Comparison of ENCODE assay signal across 30 mouse cellular contexts in genomic region chr11:100124901-100125300, GRCm38 (mm10). TPM values are rescaled to one million over a fixed set of nuclear protein-coding genes. Genes with fewer than 3 reads are reported as not detected.
"Had no signal": no experiment of that assay in that cellular context is flagged by ENCODE, and none has a peak within 500 bp of the region (broad histone marks: within the 10 kb centered on the region; RNA-seq: fewer than 3 reads in every experiment).

No protein-coding gene starts in this region.

- H3K4me2 ChIP-seq: heart, embryonic 11.5 days; heart, embryonic 13.5 days; heart, embryonic 15.5 days; hindbrain, embryonic 13.5 days; hindbrain, embryonic 15.5 days; kidney, embryonic 15.5 days; limb, embryonic 12.5 days; liver, embryonic 11.5 days; liver, embryonic 13.5 days had no signal

- ATAC-seq: hindbrain, postnatal 0 days had no signal

- DNase-seq: gastrocnemius, postnatal 14 days; gastrocnemius, postnatal 36 days; heart, adult 11 months; heart, adult 2 months; heart, postnatal 14 days; heart, postnatal 36 days; kidney, adult 11 months; kidney, adult 2 months; kidney, adult 9 months; kidney, postnatal 14 days; kidney, postnatal 36 days; layer of hippocampus, adult 9-11 months; layer of hippocampus, postnatal 36 days; liver; liver, embryonic 13.5 days had no signal

- H3K9ac ChIP-seq: heart, embryonic 13.5 days; heart, embryonic 15.5 days; hindbrain, embryonic 13.5 days; hindbrain, embryonic 15.5 days; kidney, embryonic 15.5 days; limb, embryonic 12.5 days; liver, embryonic 13.5 days had no signal

- H3K9me3 ChIP-seq: heart, embryonic 13.5 days; heart, embryonic 15.5 days; hindbrain, embryonic 13.5 days; hindbrain, embryonic 15.5 days; kidney, embryonic 15.5 days; limb, embryonic 10.5 days; limb, embryonic 12.5 days; liver, embryonic 13.5 days had no signal

- H3K4me1 ChIP-seq: hindbrain, embryonic 13.5 days; hindbrain, embryonic 15.5 days; kidney, embryonic 15.5 days; limb, embryonic 12.5 days; liver, embryonic 13.5 days had no signal

- H3K27me3 ChIP-seq: heart, embryonic 13.5 days; heart, embryonic 15.5 days; hindbrain, embryonic 13.5 days; hindbrain, embryonic 15.5 days; kidney, embryonic 15.5 days; limb, embryonic 12.5 days; liver, embryonic 13.5 days had no signal

- H3K36me3 ChIP-seq: heart, embryonic 13.5 days; heart, embryonic 15.5 days; hindbrain, embryonic 13.5 days; hindbrain, embryonic 15.5 days; kidney, embryonic 15.5 days; limb, embryonic 10.5 days; limb, embryonic 12.5 days; liver, embryonic 13.5 days had no signal

- H3K4me3 ChIP-seq: heart, adult 2 months; heart, embryonic 13.5 days; heart, embryonic 15.5 days; hindbrain, embryonic 13.5 days; hindbrain, embryonic 15.5 days; kidney, embryonic 15.5 days; limb, embryonic 10.5 days; limb, embryonic 12.5 days; liver, embryonic 13.5 days had no signal

- H3K27ac ChIP-seq: heart, adult 2 months; heart, embryonic 13.5 days; heart, embryonic 15.5 days; hindbrain, embryonic 13.5 days; hindbrain, embryonic 15.5 days; hindbrain, postnatal 0 days; kidney, embryonic 15.5 days; kidney, postnatal 0 days; limb, embryonic 10.5 days; limb, embryonic 12.5 days; liver, embryonic 13.5 days had no signal

RNA-seq across cellular contexts. Expression of gene Krt13, which starts 3.5 kb away (rescaled TPM):
- polyA plus RNA-seq: gonadal fat pad, adult 2 months; heart, adult 2 months; heart, embryonic 11.5 days; heart, embryonic 13.5 days; heart, postnatal 0 days; hindbrain, embryonic 11.5 days; hindbrain, embryonic 13.5 days; hindbrain, postnatal 0 days; intestine, embryonic 14.5 days; kidney, adult 2 months; limb, embryonic 10.5 days; limb, embryonic 12.5 days had no signal

RNA-seq across cellular contexts. Expression of gene Krt36, which starts 19.5 kb away (rescaled TPM):
- polyA plus RNA-seq: heart, adult 2 months; heart, embryonic 11.5 days; heart, embryonic 13.5 days; heart, embryonic 15.5 days; heart, postnatal 0 days; hindbrain, embryonic 11.5 days; hindbrain, embryonic 13.5 days; hindbrain, embryonic 15.5 days; limb, embryonic 10.5 days; liver, embryonic 11.5 days; liver, embryonic 13.5 days had no signal

RNA-seq across cellular contexts. Expression of gene Krt35, which starts 28.9 kb away (rescaled TPM):
- polyA plus RNA-seq: heart, adult 2 months; heart, embryonic 11.5 days; heart, embryonic 13.5 days; heart, embryonic 15.5 days; heart, postnatal 0 days; hindbrain, embryonic 11.5 days; hindbrain, embryonic 13.5 days; hindbrain, embryonic 15.5 days; intestine, embryonic 14.5 days; kidney, adult 2 months; kidney, embryonic 15.5 days; kidney, postnatal 0 days; liver, embryonic 11.5 days; liver, embryonic 13.5 days had no signal
